Mouse (Mus musculus) midbrain, embryonic 15.5 days (tissue): ENCODE data around the gene Gm49337. TPM values are rescaled to one million over a fixed set of nuclear protein-coding genes. Genes with fewer than 3 reads are reported as not detected.
"Not testable (repeated sequence)": the region's sequence is repeated elsewhere in the genome, so short reads cannot be mapped to it uniquely, and the experiment has no call there.

ENCODE experiments used
- ATAC-seq: fragments of 200-750 bp; cut with Nextera tagmentation; replicated peaks from 2 replicates; pipeline ENCODE4 v1.8.0; 2017; ENCODE audit warnings: moderate TSS enrichment
- H3K27ac ChIP-seq: fragments of 300-500 bp; sonication (generic); 2 replicates; pipeline ENCODE4 v1.5.1; 2015; ENCODE audit warnings: mild to moderate bottlenecking, inconsistent platforms
- H3K27me3 ChIP-seq: fragments of 300-500 bp; sonication (generic); replicated peaks from 2 replicates; pipeline ENCODE4 v1.6.1; 2015; ENCODE audit warnings: inconsistent platforms
- H3K36me3 ChIP-seq: fragments of 300-500 bp; sonication (generic); replicated peaks from 2 replicates; pipeline ENCODE4 v1.6.1; 2015; ENCODE audit warnings: inconsistent platforms
- H3K4me1 ChIP-seq: fragments of 300-500 bp; sonication (generic); 2 replicates; pipeline ENCODE4 v1.6.1; 2015; ENCODE audit warnings: inconsistent platforms
- H3K4me2 ChIP-seq: fragments of 300-500 bp; sonication (generic); 2 replicates; pipeline ENCODE4 v1.6.1; 2015; ENCODE audit warnings: inconsistent platforms, mild to moderate bottlenecking, moderate library complexity
- H3K4me3 ChIP-seq: fragments of 300-500 bp; sonication (generic); 2 replicates; pipeline ENCODE4 v1.5.1; 2015; ENCODE audit warnings: mild to moderate bottlenecking, inconsistent platforms
- H3K9ac ChIP-seq: fragments of 300-500 bp; sonication (generic); 2 replicates; pipeline ENCODE4 v1.6.1; 2015; ENCODE audit warnings: mild to moderate bottlenecking, inconsistent platforms
- H3K9me3 ChIP-seq: fragments of 300-500 bp; sonication (generic); 2 replicates; pipeline ENCODE4 v1.6.1; 2016; ENCODE audit warnings: inconsistent platforms
- WGBS: fragments of 180-500 bp; shearing (Covaris S2); methylation state at CpG from one replicate; pipeline ENCODE4 v1.1.7; 2015; ENCODE audit warnings: mixed read lengths; 5-methylcytosine and 5-hydroxymethylcytosine counted together
- polyA plus RNA-seq: library from polyadenylated mRNA; unstranded; fragments of >200 nt; fragmentation: Nextera tagmentation; extraction: Ambion mirVana; gene quantifications from 2 replicates; pipeline ENCODE4 v1.2.1, GENCODE M21; 2015

Gene Gm49337
- polyA plus RNA-seq, 1 experiment from 2014 or later = not detected

GRCm38 (mm10) chr4:116185083-116185482 is 11.9 kb downstream of the Gm49337 start:
- Histone ChIP-seq H3K4me2 (no peak overlapping the region), H3K4me1 (peaks cover 7% of the 10 kb centered on the region), H3K9me3 (no peaks in the 10 kb centered on the region), H3K4me3 (no peak overlapping the region), H3K27me3 (no peaks in the 10 kb centered on the region), H3K9ac (no peak overlapping the region), H3K27ac (no peak overlapping the region), H3K36me3 (no peaks in the 10 kb centered on the region)
- ATAC-seq = no peak
- WGBS = 91% methylated on average over 4 of the region's 4 CpGs

DNA sequence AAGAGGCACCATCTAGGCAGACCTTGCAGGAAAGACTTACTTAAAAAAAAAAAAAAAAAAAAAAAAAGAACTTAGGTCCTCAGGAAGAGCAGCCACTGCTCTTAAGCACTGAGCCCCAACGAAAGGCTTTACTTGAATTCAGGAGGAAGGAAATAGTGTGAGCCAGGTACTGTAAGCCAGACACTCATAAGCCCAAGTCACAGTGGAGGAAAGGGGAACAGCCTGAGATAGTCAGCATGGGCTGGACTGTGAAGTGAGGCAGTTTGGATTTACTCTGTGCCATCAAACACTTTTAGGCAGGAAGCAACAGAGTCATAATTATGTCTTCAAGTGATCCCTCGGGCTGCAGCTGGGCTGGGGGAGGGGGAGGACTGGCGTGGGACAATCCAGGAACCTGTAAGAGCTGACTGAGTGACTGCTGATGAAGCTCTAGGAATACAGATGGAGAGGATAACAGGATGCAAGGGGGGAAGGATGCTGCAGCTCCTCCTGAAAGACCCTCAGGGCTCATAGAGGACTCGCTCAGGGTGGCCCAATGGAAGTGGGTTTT is 19.2 kb downstream of the Gm49337 start:
- Histone ChIP-seq H3K4me1 (no peaks in the 10 kb centered on the region), H3K27me3 (no peaks in the 10 kb centered on the region), H3K4me2 (no peak overlapping the region), H3K9ac (no peak overlapping the region), H3K9me3 (no peaks in the 10 kb centered on the region), H3K27ac (no peak overlapping the region), H3K4me3 (no peak overlapping the region), H3K36me3 (no peaks in the 10 kb centered on the region)
- WGBS = 79% methylated on average over 4 of the region's 4 CpGs
- ATAC-seq = no peak

DNA sequence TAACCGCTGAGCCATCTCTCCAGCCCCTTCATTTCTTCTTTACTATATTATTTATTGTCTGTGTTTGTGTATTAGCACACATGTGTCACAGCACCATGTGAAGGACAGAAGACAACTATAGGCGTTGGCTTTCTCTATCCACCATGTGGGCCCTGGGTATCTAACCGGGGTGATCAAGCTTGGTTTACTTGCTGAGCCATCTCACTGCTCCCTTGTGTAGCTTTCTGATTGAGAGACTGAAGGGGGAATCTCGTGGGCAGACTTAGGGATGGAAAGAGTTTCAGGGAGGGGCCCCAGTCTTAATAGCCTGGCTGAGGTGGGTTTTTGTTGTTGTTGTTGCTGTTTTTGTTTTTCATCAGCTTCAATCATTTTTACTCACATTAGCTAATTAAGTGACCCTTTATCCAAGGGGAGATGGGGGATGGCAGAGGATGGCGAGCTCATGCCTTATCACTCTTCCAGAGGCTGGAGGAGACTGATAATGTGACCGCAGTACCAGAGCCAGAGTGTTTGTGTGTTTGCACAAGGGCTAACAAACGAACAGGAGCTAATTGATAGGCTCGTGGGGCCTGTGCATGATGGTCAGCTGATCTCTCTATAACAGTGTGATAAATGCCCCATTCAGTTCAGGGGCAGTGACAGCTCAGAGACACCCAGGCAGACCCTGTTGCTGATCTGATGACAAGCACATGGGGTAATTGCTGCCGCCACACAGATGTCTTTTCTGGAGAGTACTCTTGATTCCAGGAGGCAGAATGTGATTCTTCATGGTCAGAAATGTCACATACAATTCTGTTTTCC is 20.6 kb downstream of the Gm49337 start:
- Histone ChIP-seq H3K9me3 (no peaks in the 10 kb centered on the region), H3K9ac (no peak overlapping the region), H3K36me3 (no peaks in the 10 kb centered on the region), H3K27me3 (no peaks in the 10 kb centered on the region), H3K27ac (no peak overlapping the region), H3K4me3 (no peak overlapping the region), H3K4me2 (no peak overlapping the region), H3K4me1 (no peaks in the 10 kb centered on the region)
- ATAC-seq = no peak
- 73% methylated on average over 9 of the region's 9 CpGs for WGBS

DNA sequence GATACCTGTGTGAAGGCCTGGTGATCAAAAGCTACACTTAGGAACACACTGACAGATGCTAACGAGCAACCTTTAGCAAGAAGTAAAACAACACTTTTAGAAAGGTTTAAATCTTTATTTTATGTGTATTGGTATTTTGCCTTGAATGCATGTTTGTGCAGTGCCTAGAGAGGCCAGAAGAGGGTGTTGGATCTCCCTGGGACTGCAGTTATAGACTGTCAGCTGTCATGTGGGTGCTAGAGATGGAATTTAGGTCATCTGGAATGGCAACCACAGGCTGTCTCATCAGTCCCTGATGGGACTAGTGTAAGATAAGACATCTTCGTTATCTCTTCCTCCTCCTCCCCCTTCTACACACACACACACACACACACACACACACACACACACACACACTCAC is 25.2 kb downstream of the Gm49337 start:
- no peak overlapping the region for H3K9ac ChIP-seq
- H3K4me2 ChIP-seq = no peak overlapping the region
- 79% methylated on average over 2 of the region's 2 CpGs for WGBS
- H3K27ac ChIP-seq = no peak overlapping the region
- no peak overlapping the region for H3K4me3 ChIP-seq
- ATAC-seq = no peak
- no peaks in the 10 kb centered on the region for H3K27me3 ChIP-seq
- no peaks in the 10 kb centered on the region for H3K4me1 ChIP-seq
- no peaks in the 10 kb centered on the region for H3K9me3 ChIP-seq
- no peaks in the 10 kb centered on the region for H3K36me3 ChIP-seq

DNA sequence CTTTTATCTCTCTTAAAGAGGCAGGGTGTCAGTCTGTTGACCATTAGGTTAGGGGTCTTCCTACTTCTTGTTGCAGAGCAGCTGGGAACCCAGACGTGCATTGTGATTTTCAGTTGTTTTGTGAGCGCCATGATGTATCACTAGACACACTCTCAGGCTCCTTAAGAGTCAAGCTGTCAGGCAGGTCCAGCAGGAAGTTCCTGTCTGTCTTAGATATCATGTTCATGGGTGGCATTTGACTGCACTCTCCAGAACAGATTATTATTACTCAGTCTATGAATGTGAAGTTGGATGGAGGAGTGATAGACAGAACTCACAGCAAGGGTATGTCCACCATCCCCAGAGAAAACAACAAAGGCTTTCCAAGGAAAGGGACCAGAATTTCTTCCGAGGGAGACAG is 31.2 kb downstream of the Gm49337 start:
- H3K36me3 ChIP-seq = no peaks in the 10 kb centered on the region
- 74% methylated on average over 3 of the region's 3 CpGs for WGBS

DNA sequence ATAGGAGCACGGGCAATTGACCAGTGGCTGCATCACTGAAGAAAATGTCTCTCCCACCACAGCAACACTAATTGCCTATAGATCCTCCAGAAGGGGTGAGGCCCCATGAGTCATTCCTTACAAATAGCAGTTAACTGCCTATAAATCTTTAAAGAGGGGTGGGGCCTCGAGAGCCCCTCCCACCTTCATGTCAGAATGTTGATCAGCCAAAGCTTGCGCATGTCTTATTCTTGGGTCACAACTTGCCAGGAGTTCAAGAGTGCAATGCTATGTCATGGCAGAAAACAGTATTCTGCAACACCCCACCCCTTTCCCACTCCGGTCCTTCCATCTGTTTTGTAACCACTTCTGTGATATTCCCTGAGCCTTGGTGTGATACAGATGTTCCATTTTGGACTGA is 33.3 kb downstream of the Gm49337 start:
- Histone ChIP-seq H3K4me3 (no peak overlapping the region), H3K9ac (no peak overlapping the region), H3K9me3 (no peaks in the 10 kb centered on the region), H3K4me1 (no peaks in the 10 kb centered on the region), H3K27me3 (no peaks in the 10 kb centered on the region), H3K36me3 (no peaks in the 10 kb centered on the region), H3K4me2 (no peak overlapping the region), H3K27ac (no peak overlapping the region)
- no peak for ATAC-seq
- 92% methylated on average over 4 of the region's 4 CpGs for WGBS

More for the DNA sequence above, 31.2 kb downstream of the Gm49337 start:
- no peak overlapping the region for H3K9ac ChIP-seq
- no peak overlapping the region for H3K4me2 ChIP-seq
- H3K27ac ChIP-seq = no peak overlapping the region
- no peak for ATAC-seq
- no peak overlapping the region for H3K4me3 ChIP-seq
- H3K9me3 ChIP-seq = no peaks in the 10 kb centered on the region
- H3K4me1 ChIP-seq = no peaks in the 10 kb centered on the region
- no peaks in the 10 kb centered on the region for H3K27me3 ChIP-seq

DNA sequence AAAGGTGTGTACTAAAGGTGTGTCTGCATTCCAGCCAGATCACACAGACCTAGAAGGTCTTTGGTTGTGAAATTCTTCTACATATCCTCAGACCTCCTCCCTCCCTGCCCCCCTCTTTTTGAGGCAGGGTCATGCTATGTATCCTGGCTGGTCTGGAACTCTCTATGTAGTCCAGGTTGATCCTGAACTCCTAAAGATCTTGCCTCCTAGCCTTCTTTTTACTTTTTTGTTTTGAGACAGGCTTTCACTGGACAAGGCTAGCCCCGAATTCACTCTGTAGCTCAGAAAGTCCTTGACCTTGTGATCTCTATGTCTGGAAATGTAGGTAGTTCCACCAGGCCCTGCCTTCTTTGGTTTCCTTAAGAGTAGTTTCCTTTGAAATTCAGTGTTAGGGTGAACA is 35.7 kb downstream of the Gm49337 start:
- 84% methylated on average over 1 of the region's 1 CpGs for WGBS
- H3K27ac ChIP-seq = no peak overlapping the region
- no peak overlapping the region for H3K4me2 ChIP-seq
- H3K4me1 ChIP-seq = no peaks in the 10 kb centered on the region
- no peak overlapping the region for H3K4me3 ChIP-seq
- H3K9ac ChIP-seq = no peak overlapping the region
- H3K9me3 ChIP-seq = no peaks in the 10 kb centered on the region
- H3K27me3 ChIP-seq = no peaks in the 10 kb centered on the region
- no peaks in the 10 kb centered on the region for H3K36me3 ChIP-seq
- ATAC-seq = no peak

GRCm38 (mm10) chr4:116215895-116216605 is 42.9 kb downstream of the Gm49337 start:
- H3K9me3 ChIP-seq = no peaks in the 10 kb centered on the region
- no peak overlapping the region for H3K4me2 ChIP-seq
- 95% methylated on average over 2 of the region's 2 CpGs for WGBS
- no peak overlapping the region for H3K4me3 ChIP-seq
- peaks cover 8% of the 10 kb centered on the region for H3K4me1 ChIP-seq
- no peak overlapping the region for H3K9ac ChIP-seq
- no peak overlapping the region for H3K27ac ChIP-seq
- H3K36me3 ChIP-seq = no peaks in the 10 kb centered on the region
- no peaks in the 10 kb centered on the region for H3K27me3 ChIP-seq
- ATAC-seq = no peak

GRCm38 (mm10) chr4:116217046-116217445 is 43.9 kb downstream of the Gm49337 start:
- Histone ChIP-seq H3K9ac (no peak overlapping the region), H3K27me3 (no peaks in the 10 kb centered on the region), H3K9me3 (no peaks in the 10 kb centered on the region), H3K4me1 (peaks cover 8% of the 10 kb centered on the region), H3K4me3 (no peak overlapping the region), H3K36me3 (no peaks in the 10 kb centered on the region), H3K27ac (no peak overlapping the region), H3K4me2 (no peak overlapping the region)
- 63% methylated on average over 2 of the region's 2 CpGs for whole genome bisulfite sequencing
- no peak for ATAC-seq

GRCm38 (mm10) chr4:116217661-116218060 is 44.5 kb downstream of the Gm49337 start:
- not testable (repeated sequence) for H3K4me1 ChIP-seq, ATAC-seq, H3K9ac ChIP-seq, H3K4me2 ChIP-seq, H3K27ac ChIP-seq, H3K36me3 ChIP-seq, H3K27me3 ChIP-seq, H3K4me3 ChIP-seq, H3K9me3 ChIP-seq
- WGBS = 84% methylated on average over 1 of the region's 1 CpGs

DNA sequence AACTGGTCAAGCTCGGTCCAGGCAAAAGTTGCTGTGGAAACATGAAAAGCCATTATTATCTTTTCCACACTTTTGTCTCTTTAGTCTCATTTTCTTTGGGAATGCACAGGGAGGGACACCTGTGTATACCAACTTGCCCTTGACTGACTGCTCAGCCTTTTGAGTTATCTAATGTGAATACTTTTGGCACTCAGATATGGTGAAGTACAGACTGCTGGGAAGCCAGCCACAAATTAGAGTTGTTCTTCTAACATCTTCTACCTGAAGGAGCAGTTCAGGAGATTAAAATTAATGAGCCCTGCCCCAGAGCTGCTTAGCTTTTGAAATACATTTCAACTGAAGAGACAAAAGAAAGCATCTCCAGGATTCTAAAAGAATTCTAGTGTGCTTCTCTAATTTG is 45.9 kb downstream of the Gm49337 start:
- Histone ChIP-seq H3K4me2 (no peak overlapping the region), H3K4me3 (no peak overlapping the region), H3K9me3 (no peaks in the 10 kb centered on the region), H3K9ac (no peak overlapping the region), H3K27ac (no peak overlapping the region), H3K4me1 (peaks cover 8% of the 10 kb centered on the region), H3K27me3 (no peaks in the 10 kb centered on the region), H3K36me3 (no peaks in the 10 kb centered on the region)
- ATAC-seq = no peak
- WGBS = 82% methylated on average over 1 of the region's 1 CpGs

GRCm38 (mm10) chr4:116220071-116220650 is 47.0 kb downstream of the Gm49337 start:
- peak overlapping the region; percentile 88 for H3K9ac ChIP-seq
- peaks cover 9% of the 10 kb centered on the region for H3K4me1 ChIP-seq
- ATAC-seq = no peak
- peak overlapping the region; percentile 59 for H3K4me2 ChIP-seq
- no peaks in the 10 kb centered on the region for H3K27me3 ChIP-seq
- peak overlapping the region; percentile 88 for H3K4me3 ChIP-seq
- 2% methylated on average over 6 of the region's 6 CpGs for WGBS
- no peaks in the 10 kb centered on the region for H3K36me3 ChIP-seq
- peak overlapping the region; percentile 100 for H3K27ac ChIP-seq
- no peaks in the 10 kb centered on the region for H3K9me3 ChIP-seq
